Mouse (Mus musculus) MEL (cell line): Measurements from ENCODE around the gene Ckmt2. TPM values are rescaled to one million over a fixed set of nuclear protein-coding genes. Genes with fewer than 3 reads are reported as not detected.

Source experiments
- DNase-seq: peaks from one replicate; pipeline ENCODE4 v3.0.0; 2011; ENCODE audit warnings: low read depth, low spot score
- H3K27ac ChIP-seq: 2 replicates; pipeline ENCODE4 v1.5.1; 2012; ENCODE audit warnings: low read depth, mild to moderate bottlenecking, control low read depth, low read length, moderate library complexity; ENCODE audit not compliant: control insufficient read depth
- H3K27me3 ChIP-seq, 2 experiments: fragments of 150-350 bp in 1 of 2; sonication (generic) in 1 of 2; 2 replicates each; pipeline ENCODE4 v1.6.1; 2012; ENCODE audit warnings: low read length in 2 of 2, mild to moderate bottlenecking in 2 of 2, improper control_type of control experiment in 1 of 2, moderate library complexity in 1 of 2; ENCODE audit not compliant: insufficient read depth in 2 of 2, control insufficient read depth in 1 of 2
- H3K36me3 ChIP-seq, 2 experiments: 2 replicates each; pipeline ENCODE4 v1.6.1; 2012 to 2014; ENCODE audit warnings: low read length in 2 of 2, improper control_type of control experiment in 1 of 2, inconsistent platforms in 1 of 2, mild to moderate bottlenecking in 1 of 2; ENCODE audit not compliant: insufficient read depth in 2 of 2, control insufficient read depth in 1 of 2
- H3K4me1 ChIP-seq, 2 experiments: fragments of 150-350 bp in 1 of 2; sonication (generic) in 1 of 2; 2 replicates each; pipeline ENCODE4 v1.6.1; 2012; ENCODE audit warnings: low read length in 2 of 2, improper control_type of control experiment in 1 of 2, mild to moderate bottlenecking in 1 of 2; ENCODE audit not compliant: insufficient read depth in 2 of 2, control insufficient read depth in 1 of 2
- H3K4me3 ChIP-seq, 2 experiments: fragments of 150-350 bp in 1 of 2; sonication (generic) in 1 of 2; 2 replicates each; pipeline ENCODE4 v1.5.1; 2012; ENCODE audit warnings: low read depth in 2 of 2, low read length in 2 of 2, mild to moderate bottlenecking in 2 of 2, moderate library complexity in 2 of 2, control low read depth in 1 of 2, improper control_type of control experiment in 1 of 2; ENCODE audit not compliant: control insufficient read depth in 1 of 2, insufficient read depth in 1 of 2
- H3K79me2 ChIP-seq: 2 replicates; pipeline ENCODE4 v1.6.1; 2012; ENCODE audit warnings: mild to moderate bottlenecking, low read length, moderate library complexity; ENCODE audit not compliant: control insufficient read depth, poor library complexity, insufficient read depth
- H3K9ac ChIP-seq: 2 replicates; pipeline ENCODE4 v1.6.1; 2012; ENCODE audit warnings: low read depth, mild to moderate bottlenecking, control low read depth, low read length, moderate library complexity; ENCODE audit not compliant: control insufficient read depth, poor library complexity, severe bottlenecking
- H3K9me3 ChIP-seq: fragments of 150-350 bp; sonication (generic); replicated peaks from 2 replicates; pipeline ENCODE4 v1.6.1; 2012; ENCODE audit warnings: mild to moderate bottlenecking, low read length, improper control_type of control experiment, moderate library complexity; ENCODE audit not compliant: insufficient read depth
- BHLHE40 ChIP-seq: IDR thresholded peaks from 2 replicates; pipeline ENCODE4 v1.6.1; 2012; ENCODE audit warnings: low read depth, mild to moderate bottlenecking, inconsistent platforms, low read length, improper control_type of control experiment, borderline replicate concordance
- CHD1 ChIP-seq: IDR thresholded peaks from 2 replicates; pipeline ENCODE4 v1.6.1; 2012; ENCODE audit warnings: low read depth, mild to moderate bottlenecking, inconsistent platforms, low read length, improper control_type of control experiment
- ELF1 ChIP-seq: IDR thresholded peaks from 2 replicates; pipeline ENCODE4 v1.6.1; 2014; ENCODE audit warnings: low read depth, mild to moderate bottlenecking, inconsistent platforms, low read length, improper control_type of control experiment, moderate library complexity
- EP300 ChIP-seq, 2 experiments: IDR thresholded peaks; 2 replicates each; pipeline ENCODE4 v1.6.1; 2011; ENCODE audit warnings: improper control_type of control experiment in 2 of 2, low read length in 2 of 2, low read depth in 1 of 2, mild to moderate bottlenecking in 1 of 2
- ETS1 ChIP-seq: IDR thresholded peaks from 2 replicates; pipeline ENCODE4 v1.6.1; 2012; ENCODE audit warnings: low read depth, mild to moderate bottlenecking, inconsistent platforms, low read length, improper control_type of control experiment, moderate library complexity
- GABPA ChIP-seq: IDR thresholded peaks from 2 replicates; pipeline ENCODE4 v1.6.1; 2012; ENCODE audit warnings: low read depth, mild to moderate bottlenecking, inconsistent platforms, low read length, improper control_type of control experiment, moderate library complexity
- GATA1 ChIP-seq: IDR thresholded peaks from 2 replicates; pipeline ENCODE4 v1.6.1; 2011; ENCODE audit warnings: low read depth, low read length, improper control_type of control experiment
- HCFC1 ChIP-seq: IDR thresholded peaks from 2 replicates; pipeline ENCODE4 v1.6.1; 2012; ENCODE audit warnings: low read depth, mild to moderate bottlenecking, inconsistent platforms, low read length, improper control_type of control experiment, moderate library complexity
- KAT2A ChIP-seq: conservative IDR thresholded peaks from 2 replicates; pipeline ENCODE4 v1.6.1; 2012; ENCODE audit warnings: low read depth, low read length, improper control_type of control experiment, inconsistent platforms
- MAFK ChIP-seq: IDR thresholded peaks from 2 replicates; pipeline ENCODE4 v1.6.1; 2011; ENCODE audit warnings: low read depth, mild to moderate bottlenecking, low read length, improper control_type of control experiment, borderline replicate concordance
- MAZ ChIP-seq: IDR thresholded peaks from 2 replicates; pipeline ENCODE4 v1.6.1; 2012; ENCODE audit warnings: low read depth, mild to moderate bottlenecking, inconsistent platforms, low read length, improper control_type of control experiment
- MYB ChIP-seq: IDR thresholded peaks from 2 replicates; pipeline ENCODE4 v1.6.1; 2011; ENCODE audit warnings: mild to moderate bottlenecking, low read depth, low read length, improper control_type of control experiment
- NELFE ChIP-seq: IDR thresholded peaks from 2 replicates; pipeline ENCODE4 v1.6.1; 2011; ENCODE audit warnings: low read depth, low read length, improper control_type of control experiment
- POLR2A ChIP-seq, 2 experiments: IDR thresholded peaks; 2 replicates each; pipeline ENCODE4 v1.6.1; 2011 to 2012; ENCODE audit warnings: low read length in 2 of 2, mild to moderate bottlenecking in 2 of 2, control low read depth in 1 of 2, improper control_type of control experiment in 1 of 2, low read depth in 1 of 2, moderate library complexity in 1 of 2; ENCODE audit not compliant: control insufficient read depth in 1 of 2, insufficient read depth in 1 of 2, poor library complexity in 1 of 2
- POLR2AphosphoS5 ChIP-seq: IDR thresholded peaks from 2 replicates; pipeline ENCODE4 v1.6.1; 2012; ENCODE audit warnings: low read depth, borderline replicate concordance, mild to moderate bottlenecking, inconsistent platforms, low read length, moderate library complexity, mixed read lengths
- RCOR1 ChIP-seq: IDR thresholded peaks from 2 replicates; pipeline ENCODE4 v1.6.1; 2012; ENCODE audit warnings: low read depth, mild to moderate bottlenecking, inconsistent platforms, low read length, improper control_type of control experiment
- UBTF ChIP-seq: IDR thresholded peaks from 2 replicates; pipeline ENCODE4 v1.6.1; 2012; ENCODE audit warnings: low read depth, mild to moderate bottlenecking, inconsistent platforms, low read length, improper control_type of control experiment, moderate library complexity, borderline replicate concordance; ENCODE audit not compliant: insufficient read depth
- USF2 ChIP-seq, 2 experiments: IDR thresholded peaks; 2 replicates each; pipeline ENCODE4 v1.6.1; 2011 to 2012; ENCODE audit warnings: improper control_type of control experiment in 2 of 2, low read length in 2 of 2, borderline replicate concordance in 1 of 2, inconsistent platforms in 1 of 2, low read depth in 1 of 2, mild to moderate bottlenecking in 1 of 2; ENCODE audit not compliant: insufficient read depth in 1 of 2
- ZC3H11A ChIP-seq: IDR thresholded peaks from 2 replicates; pipeline ENCODE4 v1.6.1; 2012; ENCODE audit warnings: low read depth, mild to moderate bottlenecking, inconsistent platforms, low read length, improper control_type of control experiment
- ZKSCAN1 ChIP-seq: IDR thresholded peaks from 2 replicates; pipeline ENCODE4 v1.6.1; 2012; ENCODE audit warnings: low read depth, mild to moderate bottlenecking, inconsistent platforms, low read length, improper control_type of control experiment, moderate library complexity
- ZMIZ1 ChIP-seq: IDR thresholded peaks from 2 replicates; pipeline ENCODE4 v1.6.1; 2012; ENCODE audit warnings: low read depth, mild to moderate bottlenecking, inconsistent platforms, low read length, improper control_type of control experiment, moderate library complexity
- polyA plus RNA-seq, 2 experiments: library from polyadenylated mRNA; stranded (reverse) in 1 of 2; unstranded in 1 of 2; fragments of >175 nt in 1 of 2; fragments of >200 nt in 1 of 2; gene quantifications; 2 replicates each; pipeline versions ENCODE4 v1.2.1 to v1.2.4; 2012; ENCODE audit warnings: low replicate concordance in 2 of 2, low read depth in 1 of 2; ENCODE audit not compliant: insufficient read length in 2 of 2, insufficient read depth in 1 of 2, missing spikeins in 1 of 2
- total RNA-seq: library from RNA; depleted of rRNA; stranded (reverse); fragments of 300-350 nt; gene quantifications from 2 replicates; pipeline ENCODE4 v1.2.3, GENCODE M21; 2012

Gene Ckmt2
- total and polyA plus RNA-seq, 3 experiments = not detected

DNA sequence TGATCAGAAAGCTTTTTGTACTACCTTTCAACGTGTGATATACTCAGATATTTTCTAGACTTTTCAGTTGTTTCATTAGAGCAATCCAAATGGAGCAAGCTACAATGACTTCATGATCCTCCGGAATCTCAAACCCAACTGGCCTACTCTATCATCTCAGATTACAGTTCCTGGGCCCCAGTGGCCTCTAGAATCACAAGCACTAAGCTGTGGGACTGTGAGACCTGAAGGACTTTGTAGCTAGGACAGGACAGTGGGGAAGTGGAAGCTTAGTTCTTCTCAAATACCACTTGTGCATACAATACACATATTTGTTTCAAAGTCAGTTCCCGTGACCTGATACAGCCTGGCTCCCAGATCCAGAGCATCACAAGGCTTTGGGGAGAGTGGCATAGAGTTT is 1.3 kb upstream of the Ckmt2 start:
- no peak overlapping the region for H3K4me3 ChIP-seq
- no peaks in the 10 kb centered on the region for H3K4me1 ChIP-seq
- no peak for DNase-seq
- H3K9ac ChIP-seq = no peak overlapping the region
- H3K27ac ChIP-seq = no peak overlapping the region
- H3K36me3 ChIP-seq = no peaks in the 10 kb centered on the region
- no peak for TF ChIP-seq KAT2A
- no peak for TF ChIP-seq RCOR1
- TF ChIP-seq CHD1 = no peak
- no peak for TF ChIP-seq ZKSCAN1
- TF ChIP-seq ELF1 = no peak
- TF ChIP-seq GATA1 = no peak
- TF ChIP-seq UBTF = no peak
- no peak for TF ChIP-seq MAFK
- no peak for TF ChIP-seq ZMIZ1
- no peak for TF ChIP-seq MAZ
- TF ChIP-seq GABPA = no peak
- TF ChIP-seq ZC3H11A = no peak
- no peak for TF ChIP-seq MYB
- no peak for TF ChIP-seq USF2 (IDR thresholded peaks at IDR 0.05; ENCODE audit: borderline replicate concordance in 1 of 2, insufficient read depth in 1 of 2, low read depth in 1 of 2, low read length in 2 of 2)
- no peak for TF ChIP-seq BHLHE40
- no peak for TF ChIP-seq NELFE
- TF ChIP-seq ETS1 = no peak
- no peaks in the 10 kb centered on the region for H3K79me2 ChIP-seq
- no peaks in the 10 kb centered on the region for H3K9me3 ChIP-seq
- peaks cover 5 to 9% of the 10 kb centered on the region in 2 experiments for H3K27me3 ChIP-seq

DNA sequence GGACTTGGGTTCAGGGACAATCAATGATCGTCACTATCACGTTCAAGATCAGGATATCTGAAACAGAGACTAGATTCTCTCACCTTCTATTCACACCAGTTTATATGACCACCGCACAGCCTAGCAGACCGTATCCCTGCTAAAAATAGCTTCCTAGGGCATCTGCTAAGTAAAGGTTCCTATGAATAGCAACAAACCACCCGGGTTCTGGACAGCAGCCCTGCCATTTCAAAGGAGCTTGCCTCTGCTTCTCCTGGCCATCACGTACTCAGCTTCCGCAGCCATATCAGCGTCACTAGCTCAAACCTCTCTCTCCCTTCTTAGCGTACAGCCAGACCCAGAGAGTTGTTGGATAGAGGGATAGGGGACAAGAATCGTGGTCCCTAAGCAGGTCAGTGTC is 665 bp upstream of the Ckmt2 start:
- no peak for DNase-seq
- Histone ChIP-seq H3K9me3 (no peaks in the 10 kb centered on the region), H3K79me2 (no peaks in the 10 kb centered on the region), H3K36me3 (no peaks in the 10 kb centered on the region), H3K27me3 (peaks cover 5 to 9% of the 10 kb centered on the region in 2 experiments), H3K4me3 (no peak overlapping the region), H3K4me1 (no peaks in the 10 kb centered on the region), H3K9ac (no peak overlapping the region), H3K27ac (no peak overlapping the region)
- TF ChIP-seq HCFC1 (no peak), POLR2A (IDR thresholded peaks at IDR 0.05; ENCODE audit: control insufficient read depth in 1 of 2, insufficient read depth in 1 of 2, low read depth in 1 of 2, low read length in 2 of 2, poor library complexity in 1 of 2) (no peak), MAFK (no peak), POLR2AphosphoS5 (no peak), EP300 (IDR thresholded peaks at IDR 0.05; ENCODE audit: low read depth in 1 of 2, low read length in 2 of 2) (no peak), MAZ (no peak), ELF1 (no peak), USF2 (IDR thresholded peaks at IDR 0.05; ENCODE audit: borderline replicate concordance in 1 of 2, insufficient read depth in 1 of 2, low read depth in 1 of 2, low read length in 2 of 2) (no peak), NELFE (no peak), UBTF (no peak), ETS1 (no peak), ZMIZ1 (no peak)
- TF ChIP-seq, all 39 proteins: peak for 0
